Mouse (Mus musculus): ENCODE measurements around the gene Epha8.

Gene Epha8

DNA sequence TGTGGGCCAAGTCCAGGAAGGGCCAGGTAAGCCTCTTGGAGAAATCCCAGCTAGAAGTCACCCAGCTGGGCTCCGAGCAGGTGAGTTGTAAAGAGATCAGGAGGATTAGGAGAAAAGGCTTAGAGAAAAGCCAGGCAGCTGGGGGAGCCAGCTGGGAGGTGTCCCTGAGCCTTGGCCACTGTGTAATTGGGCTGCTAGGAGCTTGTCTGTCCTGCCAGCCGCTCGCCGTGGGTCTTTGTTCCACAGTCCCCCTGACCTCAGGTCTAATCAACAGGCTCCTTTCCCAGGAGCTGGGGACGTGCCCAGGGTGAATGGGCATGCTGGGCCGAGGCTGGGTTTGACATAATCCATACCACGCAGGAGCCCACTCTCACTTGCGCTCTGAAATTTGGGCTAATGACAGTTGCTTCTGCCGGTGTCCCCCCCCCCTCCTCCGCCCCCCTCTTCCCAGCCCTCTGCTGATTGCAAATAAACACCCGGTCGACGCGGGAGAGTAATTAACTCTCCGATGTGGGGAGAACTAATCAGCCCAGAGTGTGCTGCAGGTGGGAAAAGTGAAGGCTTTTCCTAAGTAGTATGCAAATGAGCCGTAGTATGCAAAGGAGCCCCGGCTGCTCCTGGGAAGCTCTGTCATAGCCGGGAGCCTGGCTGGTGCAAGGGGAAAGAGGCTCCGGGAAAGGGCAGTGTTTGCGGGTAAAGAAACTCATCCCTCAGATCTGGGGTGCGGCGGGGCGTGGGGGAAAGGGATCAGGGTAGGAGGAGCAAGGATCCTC is 51.7 kb downstream of the Epha8 start:
- DNase-seq: no peak

DNA sequence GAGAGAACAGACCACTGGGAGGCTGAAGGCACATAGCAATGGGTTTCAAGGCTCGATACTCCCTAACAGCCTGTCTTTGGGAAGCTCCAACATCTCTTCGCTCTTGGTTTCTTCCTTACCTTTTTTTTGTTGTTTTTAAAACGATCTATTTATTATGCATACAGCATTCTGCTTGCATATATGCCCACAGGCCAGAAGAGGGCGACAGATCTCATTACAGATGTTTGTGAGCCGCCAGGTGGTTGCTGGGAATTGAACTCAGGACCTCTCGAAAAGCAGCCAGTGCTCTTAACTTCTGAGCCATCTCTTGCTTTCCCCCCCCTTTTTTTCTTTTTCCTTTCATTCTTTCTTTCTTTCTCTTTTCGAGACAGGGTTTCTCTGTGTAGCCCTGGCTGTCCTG is 57.5 kb downstream of the Epha8 start:
- no peak for DNase-seq

DNA sequence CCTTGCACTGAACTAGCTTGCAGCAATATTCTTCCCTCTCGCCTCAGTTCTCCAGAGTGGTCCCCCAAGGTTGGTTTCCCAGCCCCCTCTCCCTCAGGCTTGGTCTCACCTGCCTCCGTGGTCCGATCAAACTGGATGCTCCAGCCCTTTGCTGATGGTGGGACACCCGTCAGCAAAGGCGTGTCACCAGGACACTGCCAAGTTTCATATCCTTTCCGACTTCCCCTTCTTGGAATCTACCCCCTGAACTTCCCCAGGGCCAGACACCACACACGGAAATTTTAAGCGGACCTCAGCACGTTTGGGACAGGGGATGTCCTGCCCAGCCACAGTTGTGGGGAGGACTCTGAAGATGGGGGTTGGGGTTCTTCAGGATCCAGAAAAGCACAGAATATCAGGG is 58.0 kb downstream of the Epha8 start, which contains the start of gene C1qa:
Gene C1qa, minus strand, starts transcription at position 167 of the 400 bp plus-strand sequence.
- no peak for DNase-seq

GRCm38 (mm10) chr4:136898084-136898598 is 58.5 kb downstream of the Epha8 start:
- no peak for DNase-seq

GRCm38 (mm10) chr4:136896461-136896860 is 60.2 kb downstream of the Epha8 start:
- no peak for DNase-seq

- DNase-seq: no peak
These were observed 60.8 kb downstream of the Epha8 start for GRCm38 (mm10) chr4:136895861-136896260.

- no peak for DNase-seq
These were observed 61.8 kb downstream of the Epha8 start for GRCm38 (mm10) chr4:136894821-136895220.

- no peak for DNase-seq
These were observed 62.7 kb downstream of the Epha8 start for GRCm38 (mm10) chr4:136893691-136894543.

GRCm38 (mm10) chr4:136892811-136893210 is 63.8 kb downstream of the Epha8 start, which contains the start of gene C1qc:
Gene C1qc (minus strand): TSS chr4:136893065.
- no peak for DNase-seq

GRCm38 (mm10) chr4:136892371-136892770 is 64.2 kb downstream of the Epha8 start:
- no peak for DNase-seq

DNA sequence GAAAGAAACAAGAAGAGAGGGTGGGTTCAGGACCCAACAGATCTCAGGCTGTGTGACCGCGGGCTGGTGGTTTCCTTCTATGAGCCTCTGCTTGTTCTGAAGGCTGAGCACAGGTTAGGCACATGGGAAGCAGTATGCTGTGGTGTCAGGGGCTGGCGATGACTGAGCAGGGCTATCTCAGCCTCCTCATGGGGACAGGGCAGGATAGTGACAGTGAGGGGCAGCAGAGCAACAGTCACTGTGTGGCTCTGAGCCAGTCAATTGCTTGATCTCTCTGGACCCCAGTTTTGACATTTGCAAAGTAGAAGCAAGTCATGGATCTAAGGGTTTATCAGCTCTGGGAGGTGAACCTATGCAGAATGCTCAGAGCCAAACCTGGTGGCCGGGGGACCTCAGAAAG is 65.5 kb downstream of the Epha8 start:
- no peak for DNase-seq

- DNase-seq: no peak
These were observed 66.6 kb downstream of the Epha8 start for GRCm38 (mm10) chr4:136889981-136890380.

DNA sequence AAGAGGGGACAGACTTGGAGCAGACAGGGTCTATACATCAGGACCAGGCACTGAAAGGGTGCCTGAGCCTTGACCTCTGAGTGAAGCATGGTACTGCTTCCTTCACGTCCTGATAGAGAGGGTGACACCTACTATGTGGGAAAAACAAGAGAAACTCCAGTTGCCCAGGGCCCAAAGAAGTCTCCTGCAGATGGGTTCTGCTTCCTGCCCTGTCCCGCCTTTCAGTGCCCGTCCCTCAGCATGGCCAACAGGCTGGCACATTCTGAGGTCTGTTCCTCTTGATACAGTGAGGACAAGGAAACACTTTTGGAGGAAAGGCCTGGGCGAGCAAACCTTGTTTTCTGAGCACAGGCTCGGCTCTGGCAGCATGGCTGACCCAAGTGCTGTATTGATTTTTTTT is 68.9 kb downstream of the Epha8 start:
- no peak for DNase-seq

DNA sequence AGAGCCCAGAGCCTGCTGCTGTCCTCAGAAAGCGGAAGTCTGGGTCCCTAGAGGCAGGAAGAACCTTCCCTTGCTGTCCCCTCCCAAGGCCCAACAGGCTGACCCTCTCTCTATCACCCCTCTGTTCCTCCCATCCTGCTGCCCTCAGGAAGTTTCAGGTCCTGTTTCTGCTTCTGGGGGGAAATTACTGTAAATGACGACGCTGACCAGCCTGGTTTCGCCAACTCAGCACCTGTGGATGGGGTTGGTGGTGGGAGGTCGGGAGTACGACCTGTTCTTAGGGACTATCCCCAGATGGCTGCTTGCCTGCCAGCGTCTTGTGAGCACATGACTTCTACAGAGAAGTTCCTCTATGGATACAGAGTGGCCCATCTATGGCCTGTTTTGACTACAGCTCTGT is 70.5 kb downstream of the Epha8 start, which contains the start of gene C1qb:
Gene C1qb, minus strand, starts transcription at position 87 of the 400 bp plus-strand sequence.
- no peak for DNase-seq

All from thymus, postnatal 14 days (tissue).